Mouse (Mus musculus): ENCODE measurements around the gene Ndufb11. TPM values are rescaled to one million over a fixed set of nuclear protein-coding genes. Genes with fewer than 3 reads are reported as not detected.

The Ndufb11 gene
- polyA plus RNA-seq, 1 experiment from 2014 or later: 252 TPM

DNA sequence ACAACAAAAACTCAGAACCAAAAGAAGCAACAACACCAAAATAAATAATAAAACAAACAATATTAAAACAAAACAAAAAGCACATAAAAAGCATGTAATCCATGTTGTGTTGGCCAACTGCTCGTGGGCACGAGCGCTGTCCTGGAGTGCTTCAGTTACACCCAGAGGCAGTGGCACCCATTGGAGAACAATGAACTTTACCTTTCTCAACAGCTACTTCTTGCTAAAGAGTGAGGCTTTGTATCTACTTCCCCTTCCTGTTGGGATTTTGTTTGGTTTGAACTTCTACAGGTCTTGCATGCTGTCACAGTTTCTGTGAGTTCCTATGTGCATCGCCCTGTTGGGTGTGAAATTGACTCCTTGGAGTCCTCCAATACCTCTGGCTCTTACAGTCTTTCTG, 8.9 kb downstream of the Ndufb11 start:
- H3K36me3 ChIP-seq: no peaks in the 10 kb centered on the region
- H3K27me3 ChIP-seq (replicated peaks): no peaks in the 10 kb centered on the region
- H3K4me2 ChIP-seq: no peak overlapping the region
- ATAC-seq (ENCODE audit: low FRiP score): no peak
- H3K9me3 ChIP-seq (replicated peaks): no peaks in the 10 kb centered on the region
- H3K4me1 ChIP-seq: no peaks in the 10 kb centered on the region
- no peak overlapping the region for H3K4me3 ChIP-seq (replicated peaks)
- H3K9ac ChIP-seq (replicated peaks): no peak overlapping the region
- WGBS: 88% methylated on average over 4 of the region's 4 CpGs
- no peak overlapping the region for H3K27ac ChIP-seq (replicated peaks)

DNA sequence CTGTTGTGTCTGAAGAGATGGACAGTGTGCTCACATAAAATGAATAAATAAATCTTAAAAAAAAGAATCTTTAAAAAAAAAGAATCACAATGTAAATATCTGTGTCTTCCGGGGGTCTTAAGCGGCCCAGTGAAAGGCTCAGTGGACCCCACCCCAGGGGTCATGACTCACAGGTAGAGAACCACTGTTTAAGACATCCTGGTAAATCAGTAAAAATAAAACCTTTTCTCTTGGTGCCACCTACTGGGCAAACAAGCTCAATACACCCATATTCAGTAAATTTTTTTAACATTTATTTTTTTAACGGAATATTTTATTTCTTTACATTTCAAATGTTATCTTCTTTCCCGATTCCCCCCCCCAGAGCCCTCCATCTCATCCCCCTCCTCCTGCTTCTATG, 29.5 kb downstream of the Ndufb11 start:
- no peaks in the 10 kb centered on the region for H3K27me3 ChIP-seq (replicated peaks)
- H3K9ac ChIP-seq (replicated peaks): no peak overlapping the region
- no peaks in the 10 kb centered on the region for H3K9me3 ChIP-seq (replicated peaks)
- H3K27ac ChIP-seq (replicated peaks): no peak overlapping the region
- H3K4me3 ChIP-seq (replicated peaks): no peak overlapping the region
- ATAC-seq (ENCODE audit: low FRiP score): no peak
- no peak overlapping the region for H3K4me2 ChIP-seq
- WGBS: 24% methylated on average over 4 of the region's 4 CpGs
- H3K36me3 ChIP-seq: no peaks in the 10 kb centered on the region
- no peaks in the 10 kb centered on the region for H3K4me1 ChIP-seq

DNA sequence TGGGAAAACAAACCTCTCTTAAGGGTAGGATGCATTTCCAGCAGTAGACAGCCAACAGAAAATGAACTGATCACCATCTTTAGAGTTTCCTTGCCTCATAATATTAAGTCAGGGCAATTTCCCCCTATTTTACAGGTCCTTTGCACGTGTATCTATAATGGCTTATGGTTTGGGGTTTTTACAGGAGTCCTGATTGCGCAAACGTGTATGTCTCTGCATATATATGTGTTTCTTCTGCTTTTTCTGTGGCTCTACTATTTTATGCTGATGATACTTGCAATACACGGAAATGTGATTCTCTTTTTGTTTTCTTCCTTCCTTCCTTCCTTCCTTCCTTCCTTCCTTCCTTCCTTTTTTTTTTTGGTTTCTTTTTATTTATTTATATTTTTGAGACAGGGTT, 43.5 kb downstream of the Ndufb11 start:
- Histone ChIP-seq H3K36me3 (no peaks in the 10 kb centered on the region), H3K4me3 (replicated peaks) (no peak overlapping the region), H3K4me2 (no peak overlapping the region), H3K27me3 (replicated peaks) (no peaks in the 10 kb centered on the region), H3K27ac (replicated peaks) (no peak overlapping the region), H3K9me3 (replicated peaks) (no peaks in the 10 kb centered on the region), H3K4me1 (no peaks in the 10 kb centered on the region), H3K9ac (replicated peaks) (no peak overlapping the region)
- no peak for ATAC-seq (ENCODE audit: low FRiP score)
- WGBS: 85% methylated on average over 4 of the region's 4 CpGs

DNA sequence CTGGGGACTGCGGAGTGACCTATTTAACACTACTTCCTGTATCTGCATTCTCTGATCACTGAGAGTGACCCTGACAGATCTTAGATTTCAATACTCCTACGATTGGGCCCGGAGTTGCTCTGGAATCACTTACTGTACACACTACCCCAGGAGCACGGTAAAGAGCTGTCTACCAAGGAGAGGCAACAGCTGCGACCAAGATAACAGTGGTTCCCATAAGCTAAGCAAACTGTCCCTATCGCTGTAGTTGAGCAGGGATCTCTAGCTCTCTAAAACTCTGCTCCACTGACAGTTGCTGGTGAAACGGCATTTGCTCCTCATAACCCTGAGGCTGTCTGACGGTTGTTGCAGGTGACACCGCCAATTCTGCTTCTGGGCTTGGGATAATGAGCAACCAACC, 44.7 kb downstream of the Ndufb11 start:
- ATAC-seq (ENCODE audit: low FRiP score): no peak
- Histone ChIP-seq H3K27me3 (replicated peaks) (no peaks in the 10 kb centered on the region), H3K27ac (replicated peaks) (no peak overlapping the region), H3K9me3 (replicated peaks) (no peaks in the 10 kb centered on the region), H3K4me2 (no peak overlapping the region), H3K9ac (replicated peaks) (no peak overlapping the region), H3K36me3 (no peaks in the 10 kb centered on the region), H3K4me1 (no peaks in the 10 kb centered on the region), H3K4me3 (replicated peaks) (no peak overlapping the region)
- 78% methylated on average over 9 of the region's 9 CpGs for WGBS

DNA sequence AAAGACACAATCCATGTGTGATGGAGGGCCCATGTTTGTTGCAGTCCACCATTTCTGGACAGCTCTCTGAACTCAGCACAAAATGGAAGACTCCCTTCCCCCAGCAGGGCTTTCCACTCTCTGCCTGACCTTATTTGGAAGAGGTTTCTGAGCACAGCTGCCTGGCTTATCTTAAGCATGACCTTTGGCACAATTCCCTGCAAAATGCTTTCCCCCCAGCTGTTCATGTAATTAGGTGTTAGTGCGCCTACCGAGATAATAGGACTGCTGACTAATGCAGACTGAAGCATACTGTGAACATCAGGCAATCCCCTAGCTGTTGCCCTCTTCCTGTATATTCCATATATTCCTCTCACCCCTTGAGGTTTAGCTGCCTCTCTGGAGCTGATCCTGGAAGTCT, 46.4 kb downstream of the Ndufb11 start:
- 51% methylated on average over 2 of the region's 2 CpGs for WGBS
- H3K4me1 ChIP-seq: no peaks in the 10 kb centered on the region
- ATAC-seq (ENCODE audit: low FRiP score): no peak
- H3K4me2 ChIP-seq: no peak overlapping the region
- no peaks in the 10 kb centered on the region for H3K9me3 ChIP-seq (replicated peaks)
- no peak overlapping the region for H3K4me3 ChIP-seq (replicated peaks)
- H3K9ac ChIP-seq (replicated peaks): no peak overlapping the region
- no peak overlapping the region for H3K27ac ChIP-seq (replicated peaks)
- no peaks in the 10 kb centered on the region for H3K36me3 ChIP-seq
- no peaks in the 10 kb centered on the region for H3K27me3 ChIP-seq (replicated peaks)

Other genes with a start within 250 kb of the Ndufb11 start
- gene Jade3, start 191.9 kb downstream of the Ndufb11 start, polyA plus RNA-seq (2015; fragmentation: Nextera tagmentation; extraction: Ambion mirVana): 4.0 and 4.7 TPM in 2 replicates
- gene Rgn, start 67.8 kb downstream of the Ndufb11 start, polyA plus RNA-seq (2015; fragmentation: Nextera tagmentation; extraction: Ambion mirVana): 0.58 and 0.83 TPM in 2 replicates
- gene Rbm10, start 116 bp downstream of the Ndufb11 start, polyA plus RNA-seq (2015; fragmentation: Nextera tagmentation; extraction: Ambion mirVana): 47.2 and 52.2 TPM in 2 replicates
- 314 and 341 TPM in 2 replicates for gene Uba1, start 40.7 kb upstream of the Ndufb11 start, polyA plus RNA-seq (2015; fragmentation: Nextera tagmentation; extraction: Ambion mirVana)
- gene Cdk16, start 70.3 kb upstream of the Ndufb11 start, polyA plus RNA-seq (2015; fragmentation: Nextera tagmentation; extraction: Ambion mirVana): 154 and 167 TPM in 2 replicates
- 83.8 and 84.9 TPM in 2 replicates for gene Usp11, start 86.3 kb upstream of the Ndufb11 start, polyA plus RNA-seq (2015; fragmentation: Nextera tagmentation; extraction: Ambion mirVana)
- 352 and 406 TPM in 2 replicates for gene Araf, start 180.2 kb upstream of the Ndufb11 start, polyA plus RNA-seq (2015; fragmentation: Nextera tagmentation; extraction: Ambion mirVana)